Mouse (Mus musculus) heart, embryonic 12.5 days (tissue): ENCODE data around the gene Gm11992. TPM values are rescaled to one million over a fixed set of nuclear protein-coding genes. Genes with fewer than 3 reads are reported as not detected.
A peak's percentile ranks its signal among the peaks of the same experiment; 100 is the strongest.

Source experiments
- ATAC-seq: fragments of 200-750 bp; cut with Nextera tagmentation; 2 replicates; pipeline ENCODE4 v1.8.0; 2017; ENCODE audit warnings: moderate TSS enrichment, moderate library complexity; ENCODE audit not compliant: insufficient number of reproducible peaks, low FRiP score
- H3K27ac ChIP-seq: fragments of 300-500 bp; sonication (generic); 2 replicates; pipeline ENCODE4 v1.5.1; 2016; ENCODE audit warnings: mild to moderate bottlenecking, moderate library complexity; ENCODE audit not compliant: poor library complexity, severe bottlenecking
- H3K27me3 ChIP-seq: fragments of 300-500 bp; sonication (generic); replicated peaks from 2 replicates; pipeline ENCODE4 v1.6.1; 2016; ENCODE audit warnings: mild to moderate bottlenecking, moderate library complexity
- H3K36me3 ChIP-seq: fragments of 300-500 bp; sonication (generic); 2 replicates; pipeline ENCODE4 v1.6.1; 2016; ENCODE audit warnings: mild to moderate bottlenecking, moderate library complexity
- H3K4me1 ChIP-seq: fragments of 300-500 bp; sonication (generic); replicated peaks from 2 replicates; pipeline ENCODE4 v1.6.1; 2016; ENCODE audit warnings: mild to moderate bottlenecking
- H3K4me2 ChIP-seq: fragments of 300-500 bp; sonication (generic); 2 replicates; pipeline ENCODE4 v1.6.1; 2016; ENCODE audit warnings: mild to moderate bottlenecking, moderate library complexity
- H3K4me3 ChIP-seq: fragments of 300-500 bp; sonication (generic); 2 replicates; pipeline ENCODE4 v1.5.1; 2016; ENCODE audit warnings: mild to moderate bottlenecking
- H3K9ac ChIP-seq: fragments of 300-500 bp; sonication (generic); 2 replicates; pipeline ENCODE4 v1.6.1; 2016; ENCODE audit warnings: mild to moderate bottlenecking, moderate library complexity
- H3K9me3 ChIP-seq: fragments of 300-500 bp; sonication (generic); replicated peaks from 2 replicates; pipeline ENCODE4 v1.6.1; 2016; ENCODE audit warnings: mild to moderate bottlenecking, moderate library complexity
- WGBS: fragments of 180-500 bp; shearing (Covaris S2); methylation state at CpG from one replicate; pipeline ENCODE4 v1.1.7; 2016; 5-methylcytosine and 5-hydroxymethylcytosine counted together
- polyA plus RNA-seq: library from polyadenylated mRNA; unstranded; fragments of >200 nt; fragmentation: Nextera tagmentation; extraction: Ambion mirVana; gene quantifications from 2 replicates; pipeline ENCODE4 v1.2.1, GENCODE M21; 2016

Gm11992 gene
- polyA plus RNA-seq, 1 experiment from 2014 or later = 3.3 TPM

DNA sequence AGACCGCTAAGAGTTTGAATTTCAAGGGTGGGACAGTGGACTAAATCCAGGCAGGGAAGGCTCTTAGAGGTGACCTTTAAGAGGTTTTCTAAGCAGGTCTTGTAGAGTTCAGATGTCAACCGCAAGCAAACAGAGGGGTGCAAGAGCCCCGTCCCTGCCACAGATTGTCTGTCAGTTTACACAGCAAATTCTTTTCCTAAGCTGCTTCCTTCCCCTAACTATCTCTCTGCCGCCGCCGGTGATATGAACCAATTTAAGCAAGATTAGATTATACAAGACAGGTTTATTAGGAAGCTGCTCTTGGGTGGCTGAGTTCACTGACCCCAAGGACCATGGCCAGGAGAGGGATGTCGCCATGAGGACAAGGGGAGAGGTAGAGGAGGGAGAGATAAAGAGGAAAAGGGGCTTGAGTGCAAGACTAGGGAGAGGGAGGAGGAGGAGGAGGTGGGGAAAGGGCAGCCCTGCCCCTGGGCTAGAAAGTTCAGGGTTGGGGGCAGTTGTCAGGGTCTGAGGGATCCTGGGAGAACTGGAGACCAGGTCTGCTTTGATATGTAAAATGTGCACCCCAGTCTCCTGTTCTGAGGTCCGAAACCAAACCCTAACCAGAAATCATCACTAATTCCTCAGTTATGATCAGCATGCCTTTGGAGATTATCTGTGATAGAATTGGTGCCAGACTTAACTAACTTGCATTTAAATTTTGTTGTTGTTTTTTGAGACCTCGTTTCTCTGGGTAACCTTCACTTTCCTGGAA, 67.2 kb downstream of the Gm11992 start:
- Histone ChIP-seq H3K27ac (no peak overlapping the region), H3K4me3 (peak overlapping the region; percentile 34; the same call in 1 of the 2 replicates), H3K27me3 (peaks cover 13% of the 10 kb centered on the region; the same call in 1 of the 2 replicates), H3K36me3 (no peaks in the 10 kb centered on the region), H3K4me1 (peaks cover 35% of the 10 kb centered on the region), H3K9ac (no peak overlapping the region), H3K9me3 (no peaks in the 10 kb centered on the region), H3K4me2 (peak overlapping the region; percentile 96)
- no peak for ATAC-seq
- WGBS = 15% methylated on average over 9 of the region's 9 CpGs

DNA sequence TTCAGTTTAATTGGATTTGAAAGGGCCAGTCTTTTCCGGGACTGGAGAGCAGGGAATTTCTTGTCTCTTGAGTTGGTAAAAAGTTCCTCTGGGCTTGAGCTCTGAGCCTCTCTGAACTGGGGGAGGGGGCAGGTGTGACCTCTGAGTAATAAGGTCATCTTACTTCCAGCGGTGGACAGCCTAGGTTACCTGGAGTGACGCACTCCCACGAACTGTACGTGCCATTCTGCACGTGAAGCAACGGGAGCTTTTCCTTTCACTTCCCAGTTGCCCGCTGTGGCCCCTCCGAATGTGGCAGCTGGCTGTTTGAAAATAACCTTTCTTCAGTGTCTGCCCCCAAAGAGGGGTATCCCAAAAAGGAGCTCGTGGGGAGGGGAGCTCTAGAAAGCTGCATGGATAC, 67.7 kb downstream of the Gm11992 start:
- Histone ChIP-seq H3K4me1 (peaks cover 35% of the 10 kb centered on the region), H3K9me3 (no peaks in the 10 kb centered on the region), H3K27ac (no peak overlapping the region), H3K36me3 (no peaks in the 10 kb centered on the region), H3K27me3 (peaks cover 13% of the 10 kb centered on the region; the same call in 1 of the 2 replicates), H3K4me2 (peak overlapping the region; percentile 96), H3K4me3 (peak overlapping the region; percentile 34), H3K9ac (peak overlapping the region; percentile 13; the same call in 1 of the 2 replicates)
- ATAC-seq = no peak
- 3% methylated on average over 10 of the region's 10 CpGs for WGBS

DNA sequence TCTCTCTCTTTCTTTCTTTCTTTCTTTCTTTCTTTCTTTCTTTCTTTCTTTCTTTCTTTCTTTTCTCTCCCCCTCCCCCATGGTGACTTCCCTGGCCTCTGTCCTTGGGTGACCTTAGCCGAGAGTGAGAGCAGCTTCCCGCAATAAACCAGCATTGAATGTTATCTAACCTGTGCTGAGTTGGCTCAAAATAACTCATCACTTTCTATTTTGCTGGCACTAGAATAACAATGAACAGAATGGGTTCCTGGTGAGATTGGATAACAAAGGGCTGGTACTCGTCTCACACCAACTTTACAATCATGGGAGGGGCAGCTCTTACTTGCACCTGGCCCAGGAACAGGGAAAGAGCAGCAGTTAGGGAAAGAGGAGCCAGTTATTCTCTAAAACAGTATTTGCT, 68.5 kb downstream of the Gm11992 start:
- ATAC-seq = no peak
- Histone ChIP-seq H3K36me3 (no peaks in the 10 kb centered on the region), H3K27ac (peak overlapping the region; percentile 75), H3K27me3 (peaks cover 13% of the 10 kb centered on the region; the same call in 1 of the 2 replicates), H3K9ac (no peak overlapping the region), H3K4me1 (peaks cover 35% of the 10 kb centered on the region), H3K4me2 (peak overlapping the region; percentile 96), H3K4me3 (no peak overlapping the region), H3K9me3 (no peaks in the 10 kb centered on the region)
- WGBS = 3% methylated on average over 3 of the region's 3 CpGs

DNA sequence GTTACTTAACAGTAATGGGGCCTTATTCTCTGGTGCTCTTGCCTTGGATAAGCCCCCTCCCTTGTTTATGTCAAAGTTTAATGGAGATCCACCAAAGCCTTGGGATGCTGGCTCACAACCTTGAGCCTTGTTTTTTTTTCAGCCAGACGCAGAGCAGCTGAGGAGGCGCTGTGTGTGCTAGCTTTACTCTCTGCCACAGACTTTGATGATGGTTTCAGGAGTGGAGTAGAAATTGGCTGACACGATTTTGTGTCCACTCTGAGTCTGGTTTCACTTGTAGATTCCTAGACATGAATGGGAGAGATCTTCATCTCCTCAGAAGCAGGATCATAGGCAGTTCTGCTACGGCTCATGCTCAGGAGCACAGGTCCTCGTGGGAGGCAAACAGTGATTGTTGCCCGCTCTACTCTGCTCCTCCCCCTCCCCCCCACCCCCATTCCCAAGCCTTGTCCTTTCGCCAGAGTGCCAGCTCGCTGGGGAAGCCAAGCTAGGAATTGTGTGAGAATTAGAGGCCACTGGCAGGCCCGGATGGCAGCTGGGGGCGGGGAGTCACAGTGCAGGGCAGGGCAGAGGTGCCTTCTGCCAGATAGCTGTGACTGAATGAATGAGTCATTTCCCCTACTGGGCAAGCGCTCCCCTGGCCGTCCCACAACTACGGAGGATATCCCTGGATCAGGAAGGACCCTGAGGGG, 69.1 kb downstream of the Gm11992 start:
- ATAC-seq = peak; percentile 80
- peaks cover 13% of the 10 kb centered on the region; the same call in 1 of the 2 replicates for H3K27me3 ChIP-seq
- no peaks in the 10 kb centered on the region for H3K36me3 ChIP-seq
- H3K4me3 ChIP-seq = peak overlapping the region; percentile 63
- H3K4me1 ChIP-seq = peaks cover 35% of the 10 kb centered on the region
- peak overlapping the region; percentile 75 for H3K27ac ChIP-seq
- peak overlapping the region; percentile 96 for H3K4me2 ChIP-seq
- no peaks in the 10 kb centered on the region for H3K9me3 ChIP-seq
- peak overlapping the region; percentile 73 for H3K9ac ChIP-seq
- WGBS = 2% methylated on average over 13 of the region's 13 CpGs

DNA sequence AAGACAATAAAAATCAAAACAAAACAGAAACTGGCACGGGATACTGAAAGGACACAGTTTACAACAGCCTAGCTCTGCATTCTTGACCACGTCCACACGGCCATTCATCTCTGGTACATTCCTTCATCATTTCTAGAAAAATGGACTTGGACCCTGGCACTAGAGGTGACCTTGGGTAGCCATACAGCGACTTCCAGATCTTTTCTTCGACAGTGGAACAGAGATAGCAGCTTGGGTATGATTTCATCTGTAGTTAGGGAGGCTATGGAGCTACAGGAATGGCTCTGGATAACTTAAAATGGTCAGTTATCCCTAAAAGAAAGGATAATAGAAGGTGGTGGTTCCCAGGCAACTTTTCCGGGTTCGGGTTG, 69.6 kb downstream of the Gm11992 start, which contains the start of gene Upp1:
Gene Upp1 (plus strand): TSS at position 54 of the 371 bp plus-strand sequence.
- 2% methylated on average over 7 of the region's 7 CpGs for WGBS
- Histone ChIP-seq H3K27me3 (peaks cover 13% of the 10 kb centered on the region; the same call in 1 of the 2 replicates), H3K9ac (peak within 1 kb of the TSS; percentile 73), H3K4me1 (peaks cover 35% of the 10 kb centered on the region), H3K9me3 (no peaks in the 10 kb centered on the region), H3K4me2 (peak within 1 kb of the TSS; percentile 96), H3K27ac (peak within 1 kb of the TSS; percentile 75), H3K36me3 (no peaks in the 10 kb centered on the region), H3K4me3 (peak within 1 kb of the TSS; percentile 63)
- no peak for ATAC-seq

DNA sequence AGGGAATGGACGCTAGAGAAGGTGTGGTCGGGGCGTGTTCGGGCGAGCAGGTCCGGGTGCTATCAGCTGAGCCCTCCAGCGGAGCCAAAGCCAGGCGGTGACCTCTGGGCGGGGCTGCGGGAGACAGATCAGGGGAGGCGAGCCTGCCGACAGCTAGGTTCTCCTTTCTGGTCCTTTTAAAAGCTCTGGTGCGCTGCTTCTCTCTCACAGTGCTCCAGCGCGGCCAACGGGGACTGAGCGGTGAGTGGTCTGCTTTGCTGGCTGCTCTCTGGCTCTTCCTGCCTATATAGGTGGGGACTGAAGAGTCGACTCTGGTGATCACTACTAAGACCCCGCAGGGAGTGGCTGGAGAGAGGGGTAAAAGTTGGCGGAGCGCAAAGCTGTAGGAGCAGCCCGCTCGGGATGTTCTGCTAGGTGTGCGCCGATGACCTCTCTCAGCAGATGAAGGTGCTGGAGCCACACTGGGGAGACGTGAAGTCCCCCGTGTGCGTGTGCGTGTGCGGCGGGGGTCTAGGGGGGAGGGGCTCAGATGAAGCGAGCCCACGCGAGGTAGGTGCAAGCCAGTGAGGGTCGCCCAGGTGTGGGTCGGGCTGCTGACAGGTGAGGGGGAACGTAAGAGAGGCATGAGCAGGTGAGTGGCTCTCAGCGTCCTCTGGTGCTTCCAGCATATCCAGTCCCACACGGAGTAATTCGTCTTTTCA, 70.2 kb downstream of the Gm11992 start:
- under 1% methylated on average over 40 of the region's 40 CpGs for whole genome bisulfite sequencing
- ATAC-seq = peak; percentile 56
- Histone ChIP-seq H3K4me3 (peak overlapping the region; percentile 63), H3K4me1 (peaks cover 35% of the 10 kb centered on the region), H3K36me3 (0 out of 2 replicates have a peak, but pooled peaks cover 3% of the 10 kb centered on the region), H3K9ac (peak overlapping the region; percentile 73), H3K9me3 (no peaks in the 10 kb centered on the region), H3K27ac (peak overlapping the region; percentile 75; the same call in 1 of the 2 replicates), H3K27me3 (peaks cover 13% of the 10 kb centered on the region; the same call in 1 of the 2 replicates), H3K4me2 (peak overlapping the region; percentile 96)

Other genes starting within 250 kb of the Gm11992 start
- gene Pkd1l1, start 75.3 kb upstream of the Gm11992 start, polyA plus RNA-seq = 0.04 and 0.05 TPM in 2 replicates
- gene Hus1, start 37.4 kb upstream of the Gm11992 start, polyA plus RNA-seq = 14.7 and 16.2 TPM in 2 replicates
- 0.61 and 0.73 TPM in 2 replicates for gene Sun3, start 397 bp downstream of the Gm11992 start, polyA plus RNA-seq
- 23.3 and 25.1 TPM in 2 replicates for gene Upp1, start 69.5 kb downstream of the Gm11992 start, polyA plus RNA-seq
- gene Abca13, start 143.3 kb downstream of the Gm11992 start, polyA plus RNA-seq = 0.01 TPM in 2 replicates